Mouse (Mus musculus) splenic B cell, adult 2 months (primary cell): ENCODE data around the gene Capn1.

Experiments
- DNase-seq: peaks from one replicate; pipeline ENCODE4 v3.0.0-alpha.2; 2011; ENCODE audit warnings: low read depth, low spot score
- H3K27me3 ChIP-seq: 2 replicates; pipeline ENCODE4 v1.6.1; 2012; ENCODE audit warnings: mild to moderate bottlenecking, low read length, moderate library complexity, mixed read lengths; ENCODE audit not compliant: control insufficient read depth, poor library complexity, insufficient read depth, severe bottlenecking
- H3K36me3 ChIP-seq: 2 replicates; pipeline ENCODE4 v1.6.1; 2012; ENCODE audit warnings: mild to moderate bottlenecking, low read length, moderate library complexity, mixed read lengths; ENCODE audit not compliant: control insufficient read depth, poor library complexity, insufficient read depth, severe bottlenecking

Gene Capn1

GRCm38 (mm10) chr19:5956685-5957084, 59.0 kb downstream of the Capn1 start:
- peak; percentile 81 for DNase-seq
- H3K36me3 ChIP-seq, result peaks cover 7% of the 10 kb centered on the region
- H3K27me3 ChIP-seq, result no peaks in the 10 kb centered on the region

GRCm38 (mm10) chr19:5955704-5956670, 59.7 kb downstream of the Capn1 start:
- Histone ChIP-seq H3K36me3 (peaks cover 9% of the 10 kb centered on the region), H3K27me3 (no peaks in the 10 kb centered on the region)
- no peak for DNase-seq

- H3K27me3 ChIP-seq, result no peaks in the 10 kb centered on the region
- peaks cover 9% of the 10 kb centered on the region for H3K36me3 ChIP-seq
- no peak for DNase-seq
Measured at GRCm38 (mm10) chr19:5954936-5955335, 60.8 kb downstream of the Capn1 start.

- Histone ChIP-seq H3K36me3 (peaks cover 9% of the 10 kb centered on the region), H3K27me3 (no peaks in the 10 kb centered on the region)
- DNase-seq, result no peak
Measured at GRCm38 (mm10) chr19:5954031-5954710, 61.5 kb downstream of the Capn1 start.

- Histone ChIP-seq H3K36me3 (peaks cover 9% of the 10 kb centered on the region), H3K27me3 (no peaks in the 10 kb centered on the region)
- no peak for DNase-seq
Measured at GRCm38 (mm10) chr19:5953201-5953770, 62.4 kb downstream of the Capn1 start.

- no peak for DNase-seq
- H3K36me3 ChIP-seq, result peaks cover 9% of the 10 kb centered on the region
- no peaks in the 10 kb centered on the region for H3K27me3 ChIP-seq
Measured at GRCm38 (mm10) chr19:5952071-5952691, 63.5 kb downstream of the Capn1 start.

- H3K27me3 ChIP-seq, result no peaks in the 10 kb centered on the region
- DNase-seq, result no peak
- peaks cover 9% of the 10 kb centered on the region for H3K36me3 ChIP-seq
Measured at GRCm38 (mm10) chr19:5951631-5952030, 64.1 kb downstream of the Capn1 start.

GRCm38 (mm10) chr19:5950218-5950617, 65.5 kb downstream of the Capn1 start:
- H3K27me3 ChIP-seq, result no peaks in the 10 kb centered on the region
- DNase-seq, result no peak
- H3K36me3 ChIP-seq, result peaks cover 9% of the 10 kb centered on the region

- H3K36me3 ChIP-seq, result peaks cover 5% of the 10 kb centered on the region
- H3K27me3 ChIP-seq, result no peaks in the 10 kb centered on the region
- no peak for DNase-seq
Measured at GRCm38 (mm10) chr19:5945891-5946290, 69.8 kb downstream of the Capn1 start.

- H3K36me3 ChIP-seq, result peaks cover 5% of the 10 kb centered on the region
- no peaks in the 10 kb centered on the region for H3K27me3 ChIP-seq
- no peak for DNase-seq
Measured at GRCm38 (mm10) chr19:5945027-5945426, 70.7 kb downstream of the Capn1 start.

- DNase-seq, result no peak
- no peaks in the 10 kb centered on the region for H3K27me3 ChIP-seq
- H3K36me3 ChIP-seq, result peaks cover 7% of the 10 kb centered on the region
Measured at GRCm38 (mm10) chr19:5944145-5944544, 71.6 kb downstream of the Capn1 start.

GRCm38 (mm10) chr19:5943404-5943803, 72.3 kb downstream of the Capn1 start:
- Histone ChIP-seq H3K36me3 (peaks cover 7% of the 10 kb centered on the region), H3K27me3 (no peaks in the 10 kb centered on the region)
- DNase-seq, result no peak

- DNase-seq, result no peak
Measured at GRCm38 (mm10) chr19:5942581-5942980, 73.1 kb downstream of the Capn1 start.

GRCm38 (mm10) chr19:5940656-5941055, 75.0 kb downstream of the Capn1 start:
- no peaks in the 10 kb centered on the region for H3K27me3 ChIP-seq
- DNase-seq, result no peak
- H3K36me3 ChIP-seq, result peaks cover 7% of the 10 kb centered on the region; the same call in 1 of the 2 replicates

More at GRCm38 (mm10) chr19:5942581-5942980, 73.1 kb downstream of the Capn1 start:
- peaks cover 7% of the 10 kb centered on the region for H3K36me3 ChIP-seq
- no peaks in the 10 kb centered on the region for H3K27me3 ChIP-seq
